Mouse (Mus musculus) bone marrow, adult 2 months (tissue): Measurements from ENCODE around the gene Cmtm2b.

Experiments
- CTCF ChIP-seq: fragments of 200-500 bp; IDR thresholded peaks from 2 replicates; pipeline ENCODE4 v1.5.1; 2011; ENCODE audit warnings: low read length, control low read depth; ENCODE audit not compliant: control insufficient read depth, insufficient read depth
- POLR2A ChIP-seq: fragments of 200-500 bp; IDR thresholded peaks from 2 replicates; pipeline ENCODE4 v1.6.1; 2011; ENCODE audit warnings: low read depth, mild to moderate bottlenecking, control low read depth, low read length, borderline replicate concordance; ENCODE audit not compliant: control insufficient read depth

- TF ChIP-seq POLR2A (no peak), CTCF (peak; percentile 99)
Observed at GRCm38 (mm10) chr8:104343957-104344356, 21.9 kb downstream of the Cmtm2b start.
